Mouse (Mus musculus): Measurements from ENCODE around the gene Tbrg4.

Gene Tbrg4

DNA sequence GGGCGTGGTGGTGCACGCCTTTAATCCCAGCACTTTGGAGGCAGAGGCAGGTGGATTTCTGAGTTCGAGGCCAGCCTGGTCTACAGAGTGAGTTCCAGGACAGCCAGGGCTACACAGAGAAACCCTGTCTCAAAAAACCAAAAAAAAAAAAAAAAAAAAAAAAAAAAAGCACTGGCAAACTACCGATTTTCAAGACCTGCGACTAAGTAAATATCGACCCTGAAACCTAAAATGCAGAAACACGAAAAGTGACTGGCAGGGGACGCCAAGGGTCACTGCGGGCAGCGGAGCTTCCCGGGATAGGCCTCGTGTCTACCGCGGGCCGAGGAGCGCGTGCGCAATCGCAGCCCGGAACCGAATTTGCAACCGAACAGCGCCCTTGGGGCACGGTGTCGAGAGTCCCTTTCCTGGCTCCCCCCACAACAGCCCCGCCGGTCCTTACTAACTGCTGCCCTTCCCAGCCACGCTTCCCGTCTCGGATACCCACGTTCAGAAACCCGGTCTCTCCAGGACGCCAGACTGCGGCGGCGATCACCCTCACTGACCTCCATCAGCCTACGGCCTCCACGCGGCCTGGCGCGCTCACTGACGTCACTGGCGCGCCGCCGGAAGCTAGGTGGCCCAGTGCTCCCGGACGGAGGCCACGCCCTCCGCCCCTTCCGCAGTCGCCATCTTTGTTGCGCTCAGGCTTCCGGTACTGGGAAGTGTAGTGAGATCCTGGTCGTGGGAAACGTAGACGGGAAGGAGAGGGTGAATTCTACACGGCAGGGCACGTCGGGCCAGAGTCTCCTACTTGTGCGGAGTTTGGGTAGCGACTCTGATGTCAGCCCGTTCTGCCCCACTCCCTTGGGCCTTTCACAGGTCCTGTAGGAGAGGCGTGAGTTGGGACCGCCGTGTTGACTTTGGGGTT, at the start of gene Tbrg4:
Tbrg4 (minus strand) TSS at position 590 of the 910 bp plus-strand sequence.
- peak within 1 kb of the TSS; percentile 93 for H3K4me3 ChIP-seq (replicated peaks; ENCODE audit: low read length)
- no peaks in the 10 kb centered on the region for H3K27me3 ChIP-seq (ENCODE audit: insufficient read depth, low read length)
- peaks cover 69% of the 10 kb centered on the region for H3K4me1 ChIP-seq (replicated peaks; ENCODE audit: low read depth, low read length)
- H3K36me3 ChIP-seq (ENCODE audit: insufficient read depth, low read length): peaks cover 54% of the 10 kb centered on the region
- H3K9me3 ChIP-seq (ENCODE audit: low read length): no peaks in the 10 kb centered on the region
- TF ChIP-seq POU5F1 (IDR thresholded peaks at IDR 0.05; ENCODE audit: borderline replicate concordance, low read length) (no peak), NANOG (IDR thresholded peaks at IDR 0.05; ENCODE audit: borderline replicate concordance, low read length) (no peak), CTCF (conservative IDR thresholded peaks at IDR 0.05; ENCODE audit: low read length) (no peak)

DNA sequence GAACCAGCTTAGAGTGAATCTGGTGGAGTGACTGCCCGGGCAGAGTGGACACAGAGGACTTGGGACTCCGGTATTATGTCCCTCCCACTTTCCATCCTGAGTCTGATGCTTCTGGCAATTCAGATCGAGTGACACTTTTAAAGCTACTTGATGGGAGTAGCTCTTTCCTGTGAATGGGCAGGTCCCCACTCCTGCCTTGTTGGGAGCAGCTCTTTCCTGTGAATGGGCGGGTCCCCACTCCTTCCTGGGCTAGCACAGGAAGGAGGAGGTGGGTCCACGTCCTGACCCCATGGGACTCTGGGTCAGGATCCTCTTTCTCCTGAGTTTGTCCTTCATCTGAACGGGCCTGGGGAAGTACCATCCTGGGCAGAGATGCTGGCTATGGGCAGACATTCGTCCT, 49.5 kb upstream of the Tbrg4 start:
- peaks cover 8% of the 10 kb centered on the region for H3K27me3 ChIP-seq (ENCODE audit: insufficient read depth, low read length)
- TF ChIP-seq NANOG (IDR thresholded peaks at IDR 0.05; ENCODE audit: borderline replicate concordance, low read length) (no peak), CTCF (conservative IDR thresholded peaks at IDR 0.05; ENCODE audit: low read length) (no peak), POU5F1 (IDR thresholded peaks at IDR 0.05; ENCODE audit: borderline replicate concordance, low read length) (no peak)

GRCm38 (mm10) chr11:6674701-6675100, 48.8 kb upstream of the Tbrg4 start:
- no peak overlapping the region for H3K4me3 ChIP-seq (replicated peaks; ENCODE audit: low read length)
- H3K36me3 ChIP-seq (ENCODE audit: insufficient read depth, low read length): 0 out of 2 replicates have a peak, but pooled peaks cover 3% of the 10 kb centered on the region
- H3K27me3 ChIP-seq (ENCODE audit: insufficient read depth, low read length): peaks cover 8% of the 10 kb centered on the region
- no peak for TF ChIP-seq CTCF (conservative IDR thresholded peaks at IDR 0.05; ENCODE audit: low read length)
- no peak for TF ChIP-seq POU5F1 (IDR thresholded peaks at IDR 0.05; ENCODE audit: borderline replicate concordance, low read length)
- no peak for TF ChIP-seq NANOG (IDR thresholded peaks at IDR 0.05; ENCODE audit: borderline replicate concordance, low read length)
- peaks cover 38% of the 10 kb centered on the region for H3K4me1 ChIP-seq (replicated peaks; ENCODE audit: low read depth, low read length)
- no peaks in the 10 kb centered on the region for H3K9me3 ChIP-seq (ENCODE audit: low read length)

More for the DNA sequence above, 49.5 kb upstream of the Tbrg4 start:
- H3K9me3 ChIP-seq (ENCODE audit: low read length): no peaks in the 10 kb centered on the region
- 0 out of 2 replicates have a peak, but pooled peaks cover 3% of the 10 kb centered on the region for H3K36me3 ChIP-seq (ENCODE audit: insufficient read depth, low read length)
- H3K4me3 ChIP-seq (replicated peaks; ENCODE audit: low read length): no peak overlapping the region
- peaks cover 45% of the 10 kb centered on the region for H3K4me1 ChIP-seq (replicated peaks; ENCODE audit: low read depth, low read length)

DNA sequence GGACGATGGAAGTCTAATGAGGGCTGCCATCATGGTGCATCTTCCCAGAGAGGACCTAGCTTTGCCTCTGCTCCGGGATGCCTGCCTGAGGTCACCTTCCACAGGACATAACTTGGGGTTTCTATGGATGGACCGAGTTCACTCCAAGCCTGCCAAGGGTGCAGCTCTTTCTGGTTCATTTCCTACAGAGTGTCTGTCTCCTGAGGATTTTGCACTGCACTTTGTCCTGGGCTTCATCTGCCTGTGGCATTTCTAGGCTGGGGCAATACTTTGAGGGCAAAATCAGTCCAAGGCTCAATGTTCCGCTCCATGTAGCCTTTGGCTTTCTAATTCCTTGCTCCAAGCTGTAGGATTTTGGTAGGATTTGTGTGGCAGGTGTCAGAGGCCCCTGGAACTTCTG, 45.0 kb upstream of the Tbrg4 start:
- Histone ChIP-seq H3K4me1 (replicated peaks; ENCODE audit: low read depth, low read length) (peaks cover 15% of the 10 kb centered on the region), H3K27me3 (ENCODE audit: insufficient read depth, low read length) (no peaks in the 10 kb centered on the region)
- TF ChIP-seq POU5F1 (IDR thresholded peaks at IDR 0.05; ENCODE audit: borderline replicate concordance, low read length): no peak
- TF ChIP-seq NANOG (IDR thresholded peaks at IDR 0.05; ENCODE audit: borderline replicate concordance, low read length): no peak
- no peak for TF ChIP-seq CTCF (conservative IDR thresholded peaks at IDR 0.05; ENCODE audit: low read length)

GRCm38 (mm10) chr11:6670044-6670443, 44.2 kb upstream of the Tbrg4 start:
- Histone ChIP-seq H3K4me3 (replicated peaks; ENCODE audit: low read length) (no peak overlapping the region), H3K36me3 (ENCODE audit: insufficient read depth, low read length) (0 out of 2 replicates have a peak, but pooled peaks cover 3% of the 10 kb centered on the region), H3K27me3 (ENCODE audit: insufficient read depth, low read length) (no peaks in the 10 kb centered on the region), H3K4me1 (replicated peaks; ENCODE audit: low read depth, low read length) (peaks cover 7% of the 10 kb centered on the region), H3K9me3 (ENCODE audit: low read length) (peaks cover 3% of the 10 kb centered on the region; the same call in 1 of the 2 replicates)
- TF ChIP-seq NANOG (IDR thresholded peaks at IDR 0.05; ENCODE audit: borderline replicate concordance, low read length) (no peak), CTCF (conservative IDR thresholded peaks at IDR 0.05; ENCODE audit: low read length) (peak; percentile 11; the same call in 1 of the 2 replicates)

More for the DNA sequence above, 45.0 kb upstream of the Tbrg4 start:
- Histone ChIP-seq H3K4me3 (replicated peaks; ENCODE audit: low read length) (no peak overlapping the region), H3K9me3 (ENCODE audit: low read length) (no peaks in the 10 kb centered on the region; the same call in 1 of the 2 replicates), H3K36me3 (ENCODE audit: insufficient read depth, low read length) (0 out of 2 replicates have a peak, but pooled peaks cover 3% of the 10 kb centered on the region)

- TF ChIP-seq CTCF (conservative IDR thresholded peaks at IDR 0.05; ENCODE audit: low read length) (no peak), NANOG (IDR thresholded peaks at IDR 0.05; ENCODE audit: borderline replicate concordance, low read length) (no peak), POU5F1 (IDR thresholded peaks at IDR 0.05; ENCODE audit: borderline replicate concordance, low read length) (no peak)
- Histone ChIP-seq H3K4me3 (replicated peaks; ENCODE audit: low read length) (no peak overlapping the region), H3K36me3 (ENCODE audit: insufficient read depth, low read length) (no peaks in the 10 kb centered on the region), H3K4me1 (replicated peaks; ENCODE audit: low read depth, low read length) (no peaks in the 10 kb centered on the region; the same call in 1 of the 2 replicates), H3K27me3 (ENCODE audit: insufficient read depth, low read length) (0 out of 2 replicates have a peak, but pooled peaks cover 1% of the 10 kb centered on the region), H3K9me3 (ENCODE audit: low read length) (peaks cover 3% of the 10 kb centered on the region; the same call in 1 of the 2 replicates)
Observed at GRCm38 (mm10) chr11:6669041-6669440, 43.2 kb upstream of the Tbrg4 start.

GRCm38 (mm10) chr11:6666634-6667033, 40.8 kb upstream of the Tbrg4 start:
- H3K9me3 ChIP-seq (ENCODE audit: low read length): peaks cover 3% of the 10 kb centered on the region; the same call in 1 of the 2 replicates
- no peaks in the 10 kb centered on the region for H3K36me3 ChIP-seq (ENCODE audit: insufficient read depth, low read length)
- TF ChIP-seq POU5F1 (IDR thresholded peaks at IDR 0.05; ENCODE audit: borderline replicate concordance, low read length): no peak
- TF ChIP-seq NANOG (IDR thresholded peaks at IDR 0.05; ENCODE audit: borderline replicate concordance, low read length): no peak
- H3K4me1 ChIP-seq (replicated peaks; ENCODE audit: low read depth, low read length): peaks cover 1% of the 10 kb centered on the region
- no peak overlapping the region for H3K4me3 ChIP-seq (replicated peaks; ENCODE audit: low read length)
- H3K27me3 ChIP-seq (ENCODE audit: insufficient read depth, low read length): peaks cover 6% of the 10 kb centered on the region; the same call in 1 of the 2 replicates

- Histone ChIP-seq H3K36me3 (ENCODE audit: insufficient read depth, low read length) (no peaks in the 10 kb centered on the region), H3K4me1 (replicated peaks; ENCODE audit: low read depth, low read length) (peaks cover 41% of the 10 kb centered on the region), H3K4me3 (replicated peaks; ENCODE audit: low read length) (peak overlapping the region; percentile 73), H3K9me3 (ENCODE audit: low read length) (peaks cover 3% of the 10 kb centered on the region; the same call in 1 of the 2 replicates), H3K27me3 (ENCODE audit: insufficient read depth, low read length) (peaks cover 15% of the 10 kb centered on the region)
- TF ChIP-seq NANOG (IDR thresholded peaks at IDR 0.05; ENCODE audit: borderline replicate concordance, low read length): no peak
- TF ChIP-seq POU5F1 (IDR thresholded peaks at IDR 0.05; ENCODE audit: borderline replicate concordance, low read length): no peak
- TF ChIP-seq CTCF (conservative IDR thresholded peaks at IDR 0.05; ENCODE audit: low read length): no peak
Observed at GRCm38 (mm10) chr11:6661206-6661605, 35.3 kb upstream of the Tbrg4 start.
